ENCODE assay signal across 7 mouse cellular contexts in the genomic region with DNA sequence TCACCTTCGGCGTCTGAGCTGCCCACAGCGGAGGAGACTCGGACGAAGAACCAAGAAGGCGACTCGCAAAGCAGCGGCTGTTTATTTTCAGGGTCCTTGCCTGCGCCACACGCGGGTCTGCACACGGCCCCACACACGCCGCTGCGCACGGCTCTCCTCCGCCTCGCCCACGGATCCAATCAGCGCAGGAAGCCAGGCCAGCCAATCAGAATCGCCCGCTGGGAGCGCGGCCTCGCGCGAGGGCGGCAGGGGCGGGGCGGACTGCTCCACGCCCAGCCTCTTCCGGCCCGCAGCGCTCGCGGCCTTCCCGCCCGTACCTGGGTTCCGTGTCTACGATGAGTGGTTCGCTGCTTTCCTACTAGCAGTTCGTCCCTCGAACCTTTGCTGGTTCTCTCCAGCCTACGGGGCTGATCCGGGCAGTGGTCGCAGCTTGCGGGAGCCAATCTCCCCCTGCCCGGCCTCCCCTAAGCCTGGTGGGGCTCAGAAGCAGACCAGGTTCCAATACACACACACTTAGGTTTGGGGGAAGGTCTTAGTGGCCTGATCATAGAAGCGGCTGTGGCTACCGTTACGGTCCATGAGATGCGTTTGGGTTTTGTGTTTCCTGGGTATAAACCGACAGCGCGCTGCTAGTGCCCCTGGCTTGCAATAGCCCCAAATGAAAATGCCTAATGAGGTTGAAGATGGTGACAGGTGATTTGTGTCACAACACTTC. TPM values are rescaled to one million over a fixed set of nuclear protein-coding genes. Genes with fewer than 3 reads are reported as not detected.
DNase-seq lines count a peak whose midpoint lies in the region; ATAC-seq and TF ChIP-seq lines count a peak whose summit lies in the region.

Cnbp (minus strand) TSS at position 207 of the 715 bp plus-strand sequence.

- peak within 1 kb of the TSS; percentile 99 for H3K4me3 ChIP-seq in intestine, postnatal 0 days (ENCODE audit: low read depth, low read length)
- peak within 1 kb of the TSS; percentile 100 for H3K4me3 ChIP-seq in midbrain, embryonic 12.5 days
- peak within 1 kb of the TSS; percentile 85 for H3K4me3 ChIP-seq in small intestine, adult 2 months (ENCODE audit: low read depth, low read length)

- H3K9me3 ChIP-seq in intestine, postnatal 0 days (ENCODE audit: control insufficient read depth), result no peaks in the 10 kb centered on the region
- no peaks in the 10 kb centered on the region for H3K9me3 ChIP-seq in midbrain, embryonic 12.5 days

- peak within 1 kb of the TSS; percentile 96 for H3K27ac ChIP-seq in intestine, postnatal 0 days (ENCODE audit: low read depth, low read length)
- peak within 1 kb of the TSS; percentile 93 for H3K27ac ChIP-seq in midbrain, embryonic 12.5 days (replicated peaks)
- H3K27ac ChIP-seq in small intestine, adult 2 months (ENCODE audit: insufficient read depth, low read depth, low read length), result peak within 1 kb of the TSS; percentile 84

- WGBS in intestine, postnatal 0 days, result under 1% methylated on average over 55 of the region's 55 CpGs
- WGBS in midbrain, embryonic 12.5 days, result under 1% methylated on average over 55 of the region's 55 CpGs
- WGBS in small intestine, adult 2 months, result under 1% methylated on average over 55 of the region's 55 CpGs

- intact Hi-C loops in left cerebral cortex, postnatal 4 days (cut with DNase I), result no loop called here

- H3K36me3 ChIP-seq in intestine, postnatal 0 days (ENCODE audit: control insufficient read depth, insufficient read depth), result 0 out of 2 replicates have a peak, but pooled peaks cover 6% of the 10 kb centered on the region
- peaks cover 5% of the 10 kb centered on the region; the same call in 1 of the 2 replicates for H3K36me3 ChIP-seq in midbrain, embryonic 12.5 days
- H3K36me3 ChIP-seq in small intestine, adult 2 months (ENCODE audit: control insufficient read depth, insufficient read depth, low read length), result no peaks in the 10 kb centered on the region

- peaks cover 7% of the 10 kb centered on the region; the same call in 1 of the 2 replicates for H3K4me1 ChIP-seq in intestine, postnatal 0 days (replicated peaks; ENCODE audit: control insufficient read depth, insufficient read depth, low read length)
- peaks cover 24% of the 10 kb centered on the region for H3K4me1 ChIP-seq in midbrain, embryonic 12.5 days
- H3K4me1 ChIP-seq in small intestine, adult 2 months (ENCODE audit: control insufficient read depth, insufficient read depth, insufficient read length, low read length), result peaks cover 7% of the 10 kb centered on the region; the same call in 1 of the 2 replicates

- peak; percentile 86 for TF ChIP-seq POLR2A in small intestine, adult 2 months (IDR thresholded peaks at IDR 0.05; ENCODE audit: low read depth, low read length)

- H3K4me2 ChIP-seq in intestine, postnatal 0 days (replicated peaks; ENCODE audit: low read depth), result peak within 1 kb of the TSS; percentile 90
- H3K4me2 ChIP-seq in midbrain, embryonic 12.5 days (replicated peaks), result peak within 1 kb of the TSS; percentile 85

- peak; percentile 98 for ATAC-seq in intestine, postnatal 0 days
- ATAC-seq in midbrain, embryonic 12.5 days (ENCODE audit: low FRiP score, low read depth), result peak; percentile 99

- TF ChIP-seq CTCF in intestine, postnatal 0 days (IDR thresholded peaks at IDR 0.05; ENCODE audit: low read depth), result peak; percentile 16; the same call in 1 of the 2 replicates
- no peak for TF ChIP-seq CTCF in small intestine, adult 2 months (IDR thresholded peaks at IDR 0.05; ENCODE audit: extremely low read depth, insufficient read length, insufficient replicate concordance, low read depth, low read length)

- no peaks in the 10 kb centered on the region for H3K27me3 ChIP-seq in intestine, postnatal 0 days (replicated peaks; ENCODE audit: control insufficient read depth, insufficient read depth, low read length)
- no peaks in the 10 kb centered on the region for H3K27me3 ChIP-seq in midbrain, embryonic 12.5 days
- no peaks in the 10 kb centered on the region for H3K27me3 ChIP-seq in small intestine, adult 2 months (ENCODE audit: control insufficient read depth, insufficient read depth, low read length)

- H3K9ac ChIP-seq in intestine, postnatal 0 days (ENCODE audit: low read depth, low read length), result peak within 1 kb of the TSS; percentile 100
- peak within 1 kb of the TSS; percentile 99 for H3K9ac ChIP-seq in midbrain, embryonic 12.5 days (replicated peaks)

- DNase-seq in adrenal gland, adult 8-10 months, result peak; percentile 94
- DNase-seq in embryo, embryonic 9.5 days (ENCODE audit: extremely low spot score), result peak; percentile 97
- DNase-seq in gonadal fat pad, adult 2 months (ENCODE audit: low read depth), result no peak
- DNase-seq in left cerebral cortex, postnatal 4 days, result peak; percentile 98

RNA-seq across cellular contexts. Expression of gene Cnbp, which starts in this region (rescaled TPM):
- total RNA-seq in adrenal gland, adult 8-10 months (2022), result 100 to 1,000 TPM; 400 to 426 (median 421) TPM
- polyA plus RNA-seq in gonadal fat pad, adult 2 months (2012; rRNA removed), result 256 and 292 TPM in 2 replicates
- polyA plus RNA-seq in intestine, postnatal 0 days (2015; fragmentation: Nextera tagmentation; extraction: Ambion mirVana), result 385 and 395 TPM in 2 replicates
- total RNA-seq in left cerebral cortex, postnatal 4 days (2021), result 100 to 1,000 TPM; 219 to 224 TPM
- 905 and 949 TPM in 2 replicates for polyA plus RNA-seq in midbrain, embryonic 12.5 days (2016; fragmentation: Nextera tagmentation; extraction: Ambion mirVana)
- 63.8 and 77.3 TPM in 2 replicates for polyA plus RNA-seq in small intestine, adult 2 months (2012; rRNA removed)
